11 mouse cellular contexts compared by ENCODE assay signal in genomic region chr2:26360772-26361171, GRCm38 (mm10). TPM values are rescaled to one million over a fixed set of nuclear protein-coding genes. Genes with fewer than 3 reads are reported as not detected.
DNase-seq lines count a peak whose midpoint lies in the region; ATAC-seq and TF ChIP-seq lines count a peak whose summit lies in the region.
"Had no signal": no experiment of that assay in that cellular context is flagged by ENCODE, and none has a peak within 500 bp of the region (broad histone marks: within the 10 kb centered on the region; RNA-seq: fewer than 3 reads in every experiment).

Card9 (minus strand) TSS chr2:26360918.

- no peak within 1 kb of the TSS for H3K9ac ChIP-seq in liver, embryonic 13.5 days

- H3K9me3 ChIP-seq in liver, embryonic 13.5 days (replicated peaks), result no peaks in the 10 kb centered on the region

- H3K4me1 ChIP-seq in liver, embryonic 13.5 days (replicated peaks), result peaks cover 5% of the 10 kb centered on the region; the same call in 1 of the 2 replicates

- whole genome bisulfite sequencing in liver, embryonic 13.5 days (ENCODE audit: insufficient replicate concordance), result 11% methylated on average over 3 of the region's 3 CpGs

- no peaks in the 10 kb centered on the region for H3K27me3 ChIP-seq in liver, embryonic 13.5 days
- H3K27me3 ChIP-seq: CH12.LX had no signal

- peak; percentile 80 for ATAC-seq in common myeloid progenitor, adult 5-6 weeks (replicated peaks; ENCODE audit: low read depth, poor library complexity, severe bottlenecking)
- 0 out of 2 replicates have a peak, but pooled peaks have one; percentile 27 for ATAC-seq in liver, embryonic 13.5 days (ENCODE audit: low read depth)
- peak; percentile 66 for ATAC-seq in neutrophil, adult 5-6 weeks (ENCODE audit: extremely low read depth, insufficient number of reproducible peaks, low FRiP score, poor library complexity, severe bottlenecking)
- ATAC-seq: activated CD4-positive, CD25-positive, alpha-beta regulatory T cell, adult 4 months had no signal

- TF ChIP-seq CTCF in layer of hippocampus, adult 2 months (conservative IDR thresholded peaks at IDR 0.05), result no peak

- H3K36me3 ChIP-seq in liver, embryonic 13.5 days, result peaks cover 31% of the 10 kb centered on the region

- no peak within 1 kb of the TSS for H3K27ac ChIP-seq in layer of hippocampus, adult 2 months
- no peak within 1 kb of the TSS; the same call in 1 of the 2 replicates for H3K27ac ChIP-seq in liver, embryonic 13.5 days

- peak; percentile 67 for DNase-seq in layer of hippocampus, adult 9-11 months
- DNase-seq in layer of hippocampus, adult 2 months (ENCODE audit: low spot score in 2 of 2), result no peak
- DNase-seq in liver, embryonic 13.5 days, result no peak
- DNase-seq in kidney, postnatal 36 days, result no peak
- no peak for DNase-seq in ovary, postnatal 14 days (ENCODE audit: low spot score)
- no peak for DNase-seq in MN1 (ENCODE audit: low spot score)
- DNase-seq: cerebellum, adult 11 months had no signal

- no peak within 1 kb of the TSS for H3K4me3 ChIP-seq in layer of hippocampus, adult 2 months
- H3K4me3 ChIP-seq in liver, embryonic 13.5 days (replicated peaks), result peak within 1 kb of the TSS; percentile 19

- peak within 1 kb of the TSS; percentile 34 for H3K4me2 ChIP-seq in liver, embryonic 13.5 days

RNA-seq across cellular contexts. Expression of gene Card9, which starts in this region (rescaled TPM):
- 1 to 10 TPM; 1.5 to 2.1 TPM for total RNA-seq in layer of hippocampus, adult 2 months (2021)
- total RNA-seq in common myeloid progenitor, adult 5-6 weeks (2017), result 41.9 and 46.4 TPM in 2 replicates
- polyA plus RNA-seq in liver, embryonic 13.5 days (2015; fragmentation: Nextera tagmentation; extraction: Ambion mirVana), result 1.2 and 1.5 TPM in 2 replicates
- 118 and 130 TPM in 2 replicates for total RNA-seq in neutrophil, adult 5-6 weeks (2017)

Comparison
In these comparisons a context has a peak if more than half of its experiments do, and no peak if none do; other contexts are left out.
1. RNA of gene Card9 (total RNA-seq): 118 to 130 TPM in neutrophil, adult 5-6 weeks and 41.9 to 46.4 TPM in common myeloid progenitor, adult 5-6 weeks; 1.5 to 2.1 TPM in layer of hippocampus, adult 2 months; every median in the first group is over 10 times any median in the second.
2. ATAC-seq: peak in every context shown above with its lines; median percentile 80 in common myeloid progenitor, adult 5-6 weeks; 66 in neutrophil, adult 5-6 weeks; 27 in liver, embryonic 13.5 days.